Mouse (Mus musculus): ENCODE results near the gene Khdc1c.
"Not testable (repeated sequence)": the region's sequence is repeated elsewhere in the genome, so short reads cannot be mapped to it uniquely, and the experiment has no call there.

The Khdc1c gene
- long read RNA-seq, experiment 1: 0 reads
- long read RNA-seq, experiment 2: 0 reads

DNA sequence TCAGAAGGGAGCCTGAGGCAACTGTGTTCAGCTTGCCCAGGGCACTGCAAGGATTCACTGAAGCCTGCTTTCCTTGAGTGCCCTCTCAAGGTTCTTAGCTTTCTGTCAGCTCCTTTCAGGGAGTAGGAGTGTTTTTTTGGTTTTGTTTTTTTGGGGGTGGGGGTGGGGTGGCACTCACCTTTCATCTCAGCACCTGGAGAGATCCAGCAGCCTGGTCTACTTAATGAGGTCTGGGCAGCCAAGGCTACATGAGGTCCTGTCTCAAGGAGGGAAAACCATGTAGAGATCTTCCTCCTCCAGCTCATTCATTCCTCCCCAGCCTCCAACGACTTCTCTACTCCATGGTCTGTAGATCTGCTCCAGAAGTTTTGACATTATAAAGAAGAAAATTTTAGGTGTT lies at the start of gene Khdc1c:
TSS of gene Khdc1c (plus strand) at position 301 of the 400 bp plus-strand sequence.
- intact Hi-C loops (cut with DNase I): not testable (repeated sequence)

DNA sequence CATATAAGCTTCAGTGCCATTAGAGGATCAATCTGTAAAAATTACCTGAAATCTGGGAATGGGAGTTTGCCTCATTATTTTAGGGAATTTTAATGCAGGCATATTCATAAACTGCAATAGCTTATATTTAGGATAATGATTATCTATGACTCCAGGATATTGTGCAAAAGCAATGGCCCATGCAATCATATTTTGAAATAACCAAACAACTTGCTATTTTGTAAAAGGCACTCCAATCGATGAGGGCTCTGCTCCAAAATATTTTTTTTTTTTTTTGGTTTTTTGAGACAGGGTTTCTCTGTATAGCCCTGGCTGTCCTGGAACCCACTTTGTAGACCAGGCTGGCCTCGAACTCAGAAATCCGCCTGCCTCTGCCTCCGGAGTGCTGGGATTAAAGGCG lies 47.9 kb upstream of the Khdc1c start:
- intact Hi-C loops (cut with DNase I): not testable (repeated sequence)

DNA sequence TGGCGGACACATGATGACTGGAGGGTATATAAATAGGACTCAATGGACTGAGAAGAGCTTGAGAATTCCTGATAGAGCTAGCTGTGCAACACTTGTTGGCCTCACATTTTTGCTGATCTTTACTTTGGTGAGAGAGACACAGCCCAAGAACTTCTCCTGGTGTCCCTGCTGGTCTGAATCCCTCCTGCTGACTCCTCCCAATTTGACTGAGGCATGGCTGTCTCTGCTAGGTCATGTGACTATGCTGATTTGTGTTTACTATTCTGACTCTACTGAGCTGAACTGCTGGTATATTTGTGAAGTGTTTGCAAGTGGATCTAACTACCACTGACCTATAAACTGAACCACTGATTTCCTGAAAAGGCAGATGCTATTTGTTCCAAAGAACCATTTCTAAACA lies 46.5 kb upstream of the Khdc1c start:
- intact Hi-C loops (cut with DNase I): no loop called here

DNA sequence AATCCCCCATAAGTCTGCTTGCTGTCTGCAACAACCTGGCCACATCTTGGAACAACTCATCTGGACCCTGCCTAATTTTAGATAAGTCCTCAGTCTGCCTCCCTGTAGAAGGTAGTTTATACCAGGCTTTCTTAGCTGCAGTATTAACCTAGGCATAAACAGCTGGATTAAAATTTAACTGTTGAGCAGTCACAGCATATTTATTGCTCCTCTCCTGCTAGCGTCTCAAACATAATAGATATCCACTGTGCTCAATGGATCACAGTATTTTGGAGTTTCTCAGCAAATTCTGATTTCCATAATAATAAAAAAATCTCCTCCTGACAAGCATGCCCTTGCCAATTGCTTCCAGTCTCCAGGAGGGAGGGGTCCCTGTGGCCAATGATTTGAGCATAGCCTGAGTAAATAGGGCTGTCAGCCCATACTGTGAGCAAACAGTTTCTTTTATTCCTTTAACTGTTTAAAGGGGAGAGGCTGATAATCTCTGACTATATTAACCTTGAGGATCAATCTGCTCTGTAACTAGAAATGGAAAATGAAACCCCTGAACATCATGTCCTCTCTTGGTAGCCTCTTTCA lies 44.0 kb upstream of the Khdc1c start:
- intact Hi-C loops (cut with DNase I): no loop called here

DNA sequence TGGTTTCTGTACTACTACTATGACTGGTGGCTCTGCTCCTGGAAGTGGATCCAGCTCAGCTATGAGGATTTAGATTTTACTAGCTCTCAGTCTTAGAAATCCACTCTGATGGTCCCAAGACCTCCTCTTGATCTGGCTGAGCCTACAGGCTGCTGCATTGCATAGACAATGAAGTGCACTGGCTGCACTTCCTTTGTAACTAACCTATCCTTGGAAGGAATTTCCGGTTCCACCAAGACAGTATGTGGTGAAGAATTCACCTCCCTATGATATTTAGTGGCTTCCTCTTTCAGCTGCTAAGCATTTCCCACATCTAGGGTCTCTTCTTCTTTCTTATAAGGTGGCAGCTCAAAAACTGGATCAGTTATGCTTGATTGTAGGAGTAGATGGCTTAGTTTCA lies 43.5 kb upstream of the Khdc1c start:
- intact Hi-C loops (cut with DNase I): no loop called here

DNA sequence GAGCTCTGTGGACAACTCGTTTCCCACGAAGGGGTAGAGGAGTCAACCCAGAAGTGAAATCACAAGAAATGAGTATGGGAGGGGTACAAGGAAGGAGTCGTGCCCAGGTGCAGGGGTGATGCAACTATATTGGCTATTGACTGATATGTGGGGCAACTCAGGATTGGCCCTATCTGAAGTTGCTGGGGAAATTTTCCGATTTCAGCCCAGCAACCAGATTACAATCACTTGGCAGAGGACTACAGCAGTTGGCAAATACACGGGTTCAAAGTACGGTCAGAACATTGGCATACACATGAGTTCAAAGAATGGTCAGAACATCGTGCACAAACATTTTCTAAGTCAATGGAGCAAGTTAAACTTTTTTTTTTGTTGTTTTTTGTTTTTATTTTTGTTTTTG lies 41.4 kb upstream of the Khdc1c start:
- intact Hi-C loops (cut with DNase I): no loop called here

DNA sequence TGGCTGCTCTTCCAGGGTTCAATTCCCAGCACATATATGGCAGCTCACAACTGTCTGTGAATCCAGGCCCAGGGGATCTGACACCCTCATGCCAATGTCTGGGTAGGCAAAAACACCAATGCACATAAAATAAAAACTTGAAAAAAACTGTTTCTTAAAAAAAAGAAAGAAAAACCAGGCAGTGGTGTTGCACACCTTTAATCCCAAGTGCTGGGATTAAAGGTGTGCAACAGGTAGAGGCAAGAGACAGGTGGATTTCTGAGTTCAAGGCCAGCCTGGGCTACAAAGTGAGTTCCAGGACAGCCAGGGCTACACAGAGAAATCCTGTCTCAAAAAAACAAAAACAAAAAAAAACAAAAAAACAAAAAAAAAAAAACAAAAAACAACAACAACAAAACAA lies 37.0 kb upstream of the Khdc1c start:
- intact Hi-C loops (cut with DNase I): not testable (repeated sequence)

DNA sequence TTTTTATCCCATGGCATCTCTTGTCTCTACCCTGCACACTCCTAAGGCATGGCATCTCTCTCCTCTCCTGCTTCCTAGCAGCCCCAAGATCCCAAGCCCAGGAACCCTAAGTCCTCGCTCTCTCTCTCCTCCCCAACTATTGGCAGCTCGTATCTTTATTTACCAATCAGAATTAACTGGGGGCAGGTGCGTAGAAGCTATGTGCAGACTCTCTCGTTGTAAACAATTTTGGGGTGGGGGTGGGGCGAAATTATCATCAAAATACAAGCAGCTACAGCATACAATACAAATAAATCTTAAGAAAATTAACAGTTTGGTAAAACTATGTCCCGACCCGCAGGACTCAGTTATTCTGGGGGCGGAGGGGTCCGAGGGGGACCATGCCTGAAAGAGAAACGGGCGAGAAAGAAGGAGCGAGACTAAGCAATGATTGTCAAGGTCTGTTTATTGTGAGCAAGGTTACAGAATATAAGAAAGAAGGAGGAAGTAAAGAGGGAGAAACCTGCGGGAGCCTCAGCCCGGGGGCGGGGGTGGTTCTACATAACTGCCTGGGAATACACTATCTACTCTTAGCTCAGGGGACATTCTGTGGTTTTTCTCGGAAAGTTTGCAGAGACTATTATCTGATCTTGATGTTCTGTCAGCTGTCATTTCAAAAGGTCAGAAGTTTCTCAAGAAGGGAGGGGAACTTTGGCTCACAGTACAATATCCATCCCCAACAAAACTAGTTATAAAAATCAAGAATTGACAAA lies 34.7 kb upstream of the Khdc1c start:
- intact Hi-C loops (cut with DNase I): no loop called here

DNA sequence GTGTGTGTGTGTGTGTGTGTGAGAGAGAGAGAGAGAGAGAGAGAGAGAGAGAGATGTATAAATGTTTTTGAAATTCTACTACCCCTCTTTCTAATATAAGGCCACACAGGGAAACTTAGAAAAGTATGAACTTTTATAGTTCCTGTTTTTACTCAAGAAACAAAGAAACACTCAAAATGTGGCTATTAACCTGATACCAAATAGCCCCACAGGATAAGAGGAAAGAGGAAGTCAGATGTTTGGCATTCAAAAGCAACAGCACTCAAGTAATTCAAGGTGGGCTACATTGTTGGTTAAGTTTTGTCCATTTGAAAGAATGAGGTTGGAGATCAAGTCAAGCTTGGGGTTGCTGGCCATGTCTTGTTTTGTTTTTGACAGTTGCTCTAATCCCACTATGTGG lies 32.3 kb upstream of the Khdc1c start:
- intact Hi-C loops (cut with DNase I): no loop called here

DNA sequence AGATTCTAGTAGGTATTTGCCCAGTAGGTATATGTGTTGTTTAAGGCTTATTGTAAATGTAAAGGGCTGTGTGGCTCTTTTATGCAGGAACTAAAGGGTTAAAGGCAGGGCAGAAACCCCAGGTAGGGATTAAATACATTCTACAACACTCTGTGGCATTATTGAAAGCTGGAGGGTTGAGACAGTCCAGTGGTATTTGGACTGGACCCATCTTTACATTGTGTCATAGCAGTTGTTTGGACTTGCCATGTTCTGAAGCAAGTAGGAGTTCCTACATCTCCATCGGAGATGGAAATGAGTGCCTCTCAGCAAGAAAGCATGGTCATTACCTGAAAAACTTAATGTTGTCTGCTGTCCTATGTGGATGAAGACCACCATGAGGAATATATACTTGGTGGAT lies 27.4 kb upstream of the Khdc1c start:
- intact Hi-C loops (cut with DNase I): loop anchor here (5.0 to 10.0 kb wide), 2 partner anchors 68 to 176 kb away; no protein-coding TSS in a partner anchor

DNA sequence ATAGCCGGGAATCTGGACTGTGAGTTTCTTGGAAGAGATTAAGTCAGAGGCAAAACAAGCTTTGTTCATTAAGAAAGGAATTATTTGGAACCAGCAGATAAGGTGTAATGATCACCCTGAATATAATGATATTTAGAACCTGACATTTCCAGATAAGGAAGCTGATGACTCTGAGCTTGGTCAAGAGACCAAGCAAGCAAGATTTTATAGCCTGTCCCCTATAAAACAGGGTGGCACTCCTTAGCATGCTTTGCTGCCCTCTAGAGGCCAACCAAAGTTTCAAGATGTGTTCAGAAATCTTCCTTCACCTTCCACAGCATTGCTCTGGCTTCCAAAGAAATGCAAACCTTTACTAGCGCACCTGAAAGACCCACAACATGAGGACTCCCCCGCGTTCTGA lies 23.9 kb upstream of the Khdc1c start:
- intact Hi-C loops (cut with DNase I): loop anchor here (2.0 to 10.0 kb wide), 3 partner anchors 72 to 179 kb away; partner anchors contain the start of gene Tmem14a

DNA sequence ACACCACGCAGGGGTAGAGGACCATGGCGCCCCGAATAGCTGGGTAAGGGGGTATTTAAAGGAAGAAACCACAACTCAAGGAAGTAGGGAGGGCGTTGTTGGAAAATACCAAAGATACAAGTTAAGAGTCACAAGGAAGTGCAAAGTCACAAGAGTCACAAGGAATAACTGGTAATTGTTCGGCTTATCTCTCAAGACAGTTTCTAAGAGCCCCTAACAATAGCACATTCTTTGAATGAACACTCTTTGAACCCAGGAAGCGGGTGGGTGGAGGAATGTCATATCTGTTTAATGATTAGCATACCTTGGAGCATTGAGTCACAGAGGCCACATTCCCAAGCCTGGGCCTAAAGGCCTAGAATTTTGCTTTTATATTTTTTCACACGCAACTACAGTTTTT lies 23.4 kb upstream of the Khdc1c start:
- intact Hi-C loops (cut with DNase I): loop anchor here (2.0 to 10.0 kb wide), 3 partner anchors 72 to 180 kb away; partner anchors contain the start of gene Tmem14a

DNA sequence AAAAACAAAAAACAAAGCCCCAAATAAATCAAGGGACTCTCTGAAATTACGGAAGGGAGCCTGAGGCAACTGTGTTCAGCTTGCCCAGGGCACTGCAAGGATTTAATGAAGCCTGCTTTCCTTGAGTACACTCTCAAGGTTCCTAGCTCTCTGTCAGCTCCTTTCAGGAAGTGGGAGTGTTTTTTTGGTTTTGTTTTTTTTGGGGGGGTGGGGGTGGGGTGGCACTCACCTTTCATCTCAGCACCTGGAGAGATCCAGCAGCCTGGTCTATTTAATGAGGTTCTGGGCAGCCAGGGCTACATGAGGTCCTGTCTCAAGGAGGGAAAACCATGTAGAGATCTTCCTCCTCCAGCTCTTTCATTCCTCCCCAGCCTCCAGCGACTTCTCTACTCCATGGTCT lies 18.8 kb upstream of the Khdc1c start, which contains the start of gene Khdc1a:
TSS of gene Khdc1a (plus strand) at position 301 of the 400 bp plus-strand sequence.
- intact Hi-C loops (cut with DNase I): loop anchor here (10.0 kb wide), 1 partner anchor 185 kb away; no protein-coding TSS in a partner anchor

DNA sequence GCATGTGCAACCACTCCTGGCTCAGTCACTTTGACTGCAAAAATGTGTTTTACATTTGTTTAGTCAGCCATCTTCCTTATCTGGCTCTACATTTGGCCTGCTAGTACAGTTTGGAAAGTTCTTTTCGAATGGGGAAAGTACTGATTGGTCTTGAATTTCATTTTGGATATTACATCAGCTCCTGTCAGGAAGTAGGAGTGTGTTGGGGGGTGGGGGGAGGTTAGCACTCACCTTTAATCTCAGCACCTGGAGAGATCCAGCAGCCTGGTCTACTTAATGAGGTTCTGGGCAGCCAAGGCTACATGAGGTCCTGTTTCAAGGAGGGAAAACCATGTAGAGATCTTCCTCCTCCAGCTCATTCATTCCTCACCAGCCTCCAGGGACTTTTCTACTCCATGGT lies 15.1 kb downstream of the Khdc1c start, which contains the start of gene Khdc1b:
TSS of gene Khdc1b (plus strand) at position 301 of the 400 bp plus-strand sequence.
- intact Hi-C loops (cut with DNase I): no loop called here

DNA sequence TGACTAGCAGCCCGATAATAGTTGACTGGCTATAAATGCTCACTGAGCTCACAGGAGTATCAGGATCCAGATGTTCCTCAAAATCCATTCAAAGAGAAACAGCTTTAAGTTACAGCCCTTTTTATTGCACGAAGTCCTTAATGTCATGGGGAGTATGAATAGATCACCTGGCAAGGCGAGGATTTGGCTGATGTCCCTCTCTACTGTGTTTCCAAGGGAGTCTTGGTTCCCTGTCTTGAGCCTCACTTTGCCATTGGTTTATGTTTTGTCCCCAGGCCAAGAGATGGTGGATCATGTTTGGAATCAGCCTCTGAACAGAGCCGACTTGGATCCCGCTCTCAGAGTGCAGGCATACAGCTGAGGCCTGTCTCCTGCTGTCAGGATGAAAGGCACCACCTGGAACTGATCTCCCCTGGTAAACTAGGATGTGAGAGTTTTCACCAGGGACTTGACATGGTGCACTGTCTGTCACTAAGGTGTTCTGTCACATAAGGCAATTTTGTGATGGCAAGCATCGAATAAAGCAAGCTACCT lies 23.1 kb downstream of the Khdc1c start:
- intact Hi-C loops (cut with DNase I): no loop called here

DNA sequence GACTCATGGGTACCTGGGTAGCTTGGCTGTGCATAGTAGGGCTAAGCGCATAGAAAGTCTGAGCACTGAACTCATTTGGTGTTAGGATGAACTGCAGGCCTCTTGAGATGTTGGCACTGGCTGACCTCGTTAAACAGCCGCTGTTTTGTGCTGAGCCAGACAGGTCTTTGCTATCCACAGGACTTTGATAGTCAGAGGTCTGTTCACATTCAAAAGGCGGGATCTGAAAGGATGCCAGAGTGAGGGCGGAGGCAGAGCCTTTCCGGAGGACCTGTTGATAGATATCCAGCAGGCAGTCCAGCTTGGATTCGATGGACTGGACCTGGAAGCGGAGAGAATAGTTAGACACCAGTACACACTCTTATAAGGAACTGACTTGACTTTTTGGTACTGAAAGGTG lies 34.7 kb downstream of the Khdc1c start:
- intact Hi-C loops (cut with DNase I): no loop called here

DNA sequence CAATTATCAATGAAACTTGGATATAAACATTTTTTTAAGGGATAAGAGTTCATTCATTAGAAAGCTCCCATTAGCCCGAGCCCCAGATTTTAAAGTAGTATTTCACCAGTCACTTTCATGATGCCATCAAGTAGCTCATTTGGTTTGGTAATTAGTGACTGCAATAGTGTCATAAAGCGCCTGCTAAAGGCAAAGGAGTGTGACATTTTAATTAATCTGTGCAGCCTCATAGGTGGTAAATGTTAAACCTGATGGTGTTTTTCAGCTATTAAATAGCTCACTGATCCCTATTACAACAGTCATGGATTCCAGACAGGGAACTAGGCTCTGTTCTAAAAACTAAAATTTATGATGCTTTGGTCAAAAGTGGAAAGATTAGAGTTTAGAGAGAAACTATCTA lies 39.1 kb downstream of the Khdc1c start:
- intact Hi-C loops (cut with DNase I): no loop called here

DNA sequence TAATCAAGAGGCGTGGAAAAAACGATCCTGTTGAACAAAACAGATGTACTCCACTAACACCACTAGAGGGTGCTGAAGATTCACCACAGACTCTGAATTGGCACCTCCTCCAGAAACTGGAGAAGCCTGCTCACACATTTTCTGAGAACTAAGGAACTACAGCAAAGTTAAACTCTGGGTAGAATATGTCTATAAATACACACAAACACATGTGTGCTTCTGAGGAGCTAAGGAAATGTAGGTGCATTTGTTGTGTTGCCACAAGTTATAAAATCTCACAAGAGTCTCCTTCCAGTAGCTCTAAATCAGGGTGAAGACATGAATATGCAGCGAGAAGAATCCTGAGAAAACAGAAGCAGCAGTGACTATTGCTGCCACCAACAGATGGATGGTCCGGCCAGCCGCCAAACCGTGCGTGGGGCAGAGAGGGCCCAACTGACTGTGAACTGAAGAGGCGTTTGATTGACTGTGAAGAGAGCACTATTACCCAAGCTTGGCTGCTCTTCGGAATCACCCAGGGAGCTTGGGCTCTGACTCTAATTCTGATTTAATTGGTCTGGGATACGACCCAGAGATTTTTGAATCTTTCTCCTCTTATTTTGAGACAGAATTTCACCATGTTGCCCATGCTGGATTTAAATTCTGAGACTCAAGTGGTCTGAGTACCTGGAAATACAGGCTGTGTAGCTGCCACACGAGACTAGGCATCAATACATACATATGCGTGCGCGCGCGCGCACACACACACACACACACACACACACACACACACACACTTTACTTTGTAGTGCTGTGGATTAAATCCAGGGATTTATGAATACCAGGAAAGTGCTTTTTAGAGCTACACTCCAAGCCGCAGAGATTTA lies 43.4 kb downstream of the Khdc1c start:
- intact Hi-C loops (cut with DNase I): loop anchor here (1.0 to 5.0 kb wide), 2 partner anchors 556 to 858 kb away; no protein-coding TSS in a partner anchor

DNA sequence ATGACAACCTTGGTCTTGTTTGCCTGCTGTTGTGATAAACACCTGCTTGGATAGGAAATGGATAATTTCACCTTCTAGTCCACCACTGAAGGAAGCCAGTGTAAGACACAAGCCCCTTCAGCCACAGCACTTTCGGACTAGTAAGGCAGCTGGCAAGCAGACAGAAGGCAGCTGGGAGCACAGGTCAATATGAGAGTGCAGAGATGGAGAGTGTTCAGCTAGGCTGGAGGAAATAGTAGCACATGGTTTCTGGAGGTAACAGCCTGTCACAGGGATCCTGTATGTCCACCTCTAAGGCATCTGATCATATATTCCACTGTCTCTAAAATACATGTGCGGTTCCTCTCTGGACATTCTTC lies 44.0 kb downstream of the Khdc1c start:
- intact Hi-C loops (cut with DNase I): loop anchor here (5.0 kb wide), 1 partner anchor 555 kb away; no protein-coding TSS in a partner anchor

DNA sequence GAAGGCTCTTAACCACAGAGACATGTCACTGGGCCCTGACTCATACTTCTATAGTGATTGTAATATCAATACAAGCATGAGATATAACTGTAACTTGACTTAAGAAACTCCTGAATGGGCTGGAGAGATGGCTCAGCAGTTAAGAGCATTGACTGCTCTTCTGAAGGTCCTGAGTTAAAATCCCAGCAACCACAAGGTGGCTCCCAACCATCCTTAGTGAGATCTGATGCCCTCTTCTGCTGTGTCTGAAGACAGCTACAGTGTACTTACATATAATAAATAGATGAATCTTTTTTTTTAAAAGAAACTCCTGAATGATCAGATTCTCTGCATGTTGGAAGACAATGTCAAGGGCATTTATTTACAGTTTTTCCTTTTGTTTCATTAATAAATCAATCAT lies 51.2 kb downstream of the Khdc1c start:
- intact Hi-C loops (cut with DNase I): no loop called here

Data from adrenal gland (tissue).